Mouse (Mus musculus) urinary bladder, postnatal 36 days (tissue): Measurements from ENCODE around the gene Cdk17.
A peak's percentile ranks its signal among the peaks of the same experiment; 100 is the strongest.

Experiments
- DNase-seq, 2 experiments: peaks; one replicate each; pipeline ENCODE4 v3.0.0; 2022; ENCODE audit warnings: low spot score in 2 of 2, mixed read lengths in 1 of 2

The Cdk17 gene

GRCm38 (mm10) chr10:93282526-93282964 is 121.9 kb downstream of the Cdk17 start:
- DNase-seq, result no peak

DNA sequence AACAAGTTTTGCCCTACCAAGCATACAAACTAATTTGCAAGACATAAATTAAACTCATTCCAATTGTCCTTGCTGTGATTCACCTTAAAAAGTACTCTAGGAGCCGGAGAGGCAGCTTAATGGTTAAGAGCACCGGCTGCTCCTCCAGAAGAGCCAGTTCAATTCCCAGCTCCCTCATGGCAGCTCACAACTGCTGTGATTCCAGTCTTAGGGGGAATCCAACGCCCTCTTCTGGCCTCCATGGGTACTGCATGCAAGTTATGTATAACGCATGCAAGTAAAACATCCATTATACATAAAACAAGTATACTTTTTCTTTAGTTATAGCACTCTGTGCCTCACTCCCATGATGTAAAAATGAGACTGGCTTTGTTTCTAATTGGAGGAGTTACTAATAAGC is 122.6 kb downstream of the Cdk17 start:
- DNase-seq, result no peak

- DNase-seq, result no peak
Measured at GRCm38 (mm10) chr10:93285489-93285888, 124.8 kb downstream of the Cdk17 start.

DNA sequence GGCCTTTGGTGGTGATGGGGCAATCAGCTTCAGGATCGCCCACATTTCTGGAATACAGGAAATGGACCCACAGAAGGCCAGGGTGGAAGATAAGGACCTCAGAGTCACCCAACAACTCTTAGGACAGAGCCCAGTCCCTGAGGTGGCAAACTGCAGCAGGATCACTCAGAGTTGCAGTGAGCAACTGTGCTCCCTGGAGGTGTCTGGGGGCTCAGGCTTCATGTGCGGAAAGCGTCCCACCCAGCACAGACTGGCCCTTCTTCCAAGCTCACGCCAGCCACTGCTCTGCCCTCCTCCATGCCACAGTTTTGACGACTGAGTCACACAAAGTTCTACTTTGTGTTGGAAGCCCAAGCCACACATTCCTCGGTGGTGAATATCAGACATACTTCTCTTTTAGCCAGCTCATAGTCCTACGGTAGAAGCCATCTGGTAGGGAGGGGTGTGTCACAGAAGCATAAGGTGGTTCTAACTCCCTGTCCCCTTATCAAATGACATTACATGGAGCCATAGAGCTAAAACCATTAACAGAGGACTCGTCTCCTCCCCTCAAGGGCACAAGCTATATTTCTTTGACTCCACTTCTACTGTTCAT is 127.0 kb downstream of the Cdk17 start:
- DNase-seq, result no peak

DNA sequence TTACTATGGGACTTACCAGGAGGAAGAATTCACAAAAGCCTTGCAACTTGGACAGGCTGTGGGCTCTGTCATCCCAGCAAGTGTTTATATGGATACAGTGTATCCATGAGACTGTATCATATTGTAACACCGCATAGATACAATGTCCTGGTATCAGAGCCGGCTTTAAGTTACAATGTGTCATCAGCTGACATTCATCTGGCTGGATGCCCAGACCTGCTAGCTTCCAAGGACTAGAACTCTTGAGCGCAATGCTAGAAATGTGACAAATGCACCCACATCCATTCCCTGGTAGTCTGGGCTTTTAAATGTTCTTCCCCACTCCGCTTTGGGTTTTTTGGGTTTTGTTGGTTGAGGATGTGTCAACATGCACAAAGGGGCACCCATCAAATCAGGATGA is 127.7 kb downstream of the Cdk17 start:
- no peak for DNase-seq

GRCm38 (mm10) chr10:93289404-93289803 is 128.7 kb downstream of the Cdk17 start:
- no peak for DNase-seq

DNA sequence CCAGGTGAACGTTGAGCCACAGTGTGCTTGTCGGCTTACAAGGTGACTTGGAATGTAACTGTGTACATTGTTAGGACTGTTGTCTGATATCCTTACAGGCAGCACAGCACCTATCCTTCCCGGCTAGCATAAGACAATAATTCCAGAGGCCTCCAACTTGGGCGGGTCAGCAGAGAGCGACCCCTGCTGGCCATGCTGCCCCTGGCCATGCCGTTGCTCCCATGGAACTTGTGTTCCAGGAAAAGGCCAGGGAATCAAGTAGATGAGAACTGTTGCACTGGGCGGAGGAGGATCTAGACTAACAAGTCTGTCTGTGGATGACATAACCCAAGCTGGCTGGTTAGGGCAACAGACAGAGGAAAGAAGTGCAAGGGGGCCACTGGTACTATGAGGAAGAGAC is 130.7 kb downstream of the Cdk17 start:
- peak; percentile 39 to 58 for DNase-seq

- DNase-seq, result peak; percentile 68 to 83
Measured at GRCm38 (mm10) chr10:93291843-93292242, 131.2 kb downstream of the Cdk17 start.

DNA sequence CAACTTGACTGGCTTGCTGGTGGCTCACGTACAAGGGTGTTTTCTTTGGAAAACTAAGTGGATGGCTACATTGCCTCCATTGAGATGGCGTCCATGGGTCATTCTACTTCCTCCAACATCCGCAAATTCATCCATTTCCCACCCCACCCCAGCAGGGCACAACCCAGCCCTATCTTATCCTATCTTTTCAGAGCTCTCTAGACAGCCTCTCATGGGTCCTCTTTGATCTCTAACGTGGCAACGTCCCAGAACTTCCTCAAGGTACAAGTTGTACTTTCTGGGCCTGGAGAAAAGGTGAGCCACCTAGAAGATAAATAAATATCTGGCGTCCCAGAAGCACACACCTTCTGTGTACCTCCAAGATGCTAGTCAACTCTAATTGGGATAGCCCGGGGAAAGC is 132.9 kb downstream of the Cdk17 start:
- no peak for DNase-seq

- DNase-seq, result no peak
Measured at GRCm38 (mm10) chr10:93294547-93295219, 134.0 kb downstream of the Cdk17 start.

DNA sequence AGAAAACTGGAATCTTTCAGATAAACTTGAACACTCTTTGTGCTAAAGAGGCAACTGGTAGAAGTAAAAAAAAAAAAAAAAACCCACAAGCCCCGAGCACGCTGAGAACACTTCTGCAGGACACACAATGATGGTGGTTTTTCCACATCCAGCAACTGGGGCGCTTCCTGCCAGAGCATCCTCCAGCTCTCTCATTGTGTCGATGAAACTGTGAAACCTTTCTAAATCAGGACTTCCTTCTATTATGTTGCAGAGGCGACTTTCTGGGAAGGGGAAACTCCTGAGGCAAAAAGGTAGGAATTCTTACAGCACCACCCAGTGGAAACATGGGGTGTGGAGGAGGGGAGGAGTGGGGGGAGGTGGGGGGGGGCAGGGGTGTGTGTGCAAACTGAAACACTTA is 137.1 kb downstream of the Cdk17 start:
- no peak for DNase-seq

DNA sequence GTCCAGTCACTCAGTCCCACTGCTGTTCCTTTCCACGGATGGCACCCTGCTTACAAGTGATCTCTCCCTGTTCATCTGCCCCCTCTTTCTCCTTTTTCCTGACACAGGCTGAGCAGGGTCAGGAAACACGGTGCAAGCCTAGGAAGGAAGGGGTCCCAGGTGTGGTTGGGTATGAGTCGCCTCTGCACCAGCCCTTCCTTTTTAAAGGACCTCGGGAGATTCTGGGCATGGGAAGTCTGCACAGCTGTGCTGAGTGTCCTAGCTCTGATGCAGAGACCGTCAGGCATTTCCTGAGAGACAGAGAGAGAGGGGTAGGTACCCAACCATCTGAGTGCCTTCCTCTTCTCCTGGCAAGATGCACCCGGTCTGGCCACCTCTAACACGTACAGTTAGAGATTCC is 137.5 kb downstream of the Cdk17 start:
- DNase-seq, result no peak

DNA sequence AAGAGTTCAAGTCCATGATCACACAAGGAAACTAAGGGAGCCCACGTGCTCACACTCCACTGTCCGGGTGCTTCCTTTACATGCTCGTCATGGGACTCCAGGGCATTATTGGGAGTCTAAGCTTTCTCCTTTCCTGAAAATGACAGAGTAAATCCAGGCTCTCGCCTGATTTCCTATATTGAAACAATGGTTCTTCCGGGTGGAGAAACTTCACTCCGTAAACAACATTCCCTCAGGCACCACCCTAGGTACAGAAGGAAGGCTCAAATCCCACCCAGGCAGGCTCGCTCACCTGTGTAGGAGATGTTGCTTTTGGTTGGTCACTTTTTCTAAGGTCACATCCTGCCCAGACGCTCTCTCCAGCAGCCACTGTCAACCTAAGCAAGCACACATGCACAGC is 141.2 kb downstream of the Cdk17 start:
- no peak for DNase-seq

DNA sequence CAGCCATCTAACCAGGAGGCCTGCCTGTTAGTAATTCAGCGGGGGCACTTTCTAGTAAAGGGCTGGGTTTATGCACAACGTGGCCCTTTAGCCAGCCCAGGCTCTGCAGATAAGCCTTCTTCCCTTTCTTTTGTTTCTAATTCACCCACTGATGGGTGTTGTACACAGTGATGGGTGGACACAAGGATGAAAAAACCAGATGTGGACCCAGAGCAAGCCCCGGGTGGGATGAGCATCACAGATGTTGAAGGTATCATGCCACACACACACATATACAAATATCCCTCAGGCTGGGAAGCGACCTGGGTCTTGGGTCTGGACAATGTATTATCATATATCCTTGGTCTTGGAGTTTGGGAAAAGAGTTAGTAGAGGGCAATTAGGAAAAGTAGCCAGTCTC is 142.6 kb downstream of the Cdk17 start:
- DNase-seq, result no peak

GRCm38 (mm10) chr10:93305946-93306345 is 145.3 kb downstream of the Cdk17 start:
- DNase-seq, result no peak

DNA sequence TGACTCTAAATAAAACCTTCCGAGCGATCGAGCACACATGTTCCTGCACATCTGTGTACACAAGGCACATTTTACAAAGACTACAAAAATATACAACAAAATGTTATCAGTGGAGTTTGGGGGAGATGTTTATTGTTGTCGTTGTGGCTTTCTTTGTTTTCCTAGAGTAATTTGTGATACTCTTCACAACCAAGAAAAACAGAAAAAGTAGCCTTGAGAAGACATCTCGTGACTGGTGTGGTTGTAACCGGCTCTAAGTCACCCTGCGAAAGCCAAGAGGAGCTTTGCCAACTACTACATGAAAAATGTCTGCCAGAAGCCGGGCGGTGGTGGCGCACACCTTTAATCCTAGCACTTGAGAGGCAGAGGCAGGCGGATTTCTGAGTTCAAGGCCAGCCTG is 145.7 kb downstream of the Cdk17 start:
- DNase-seq, result no peak

- peak; percentile 33 to 47 for DNase-seq
Measured at GRCm38 (mm10) chr10:93309131-93309933, 148.7 kb downstream of the Cdk17 start.

DNA sequence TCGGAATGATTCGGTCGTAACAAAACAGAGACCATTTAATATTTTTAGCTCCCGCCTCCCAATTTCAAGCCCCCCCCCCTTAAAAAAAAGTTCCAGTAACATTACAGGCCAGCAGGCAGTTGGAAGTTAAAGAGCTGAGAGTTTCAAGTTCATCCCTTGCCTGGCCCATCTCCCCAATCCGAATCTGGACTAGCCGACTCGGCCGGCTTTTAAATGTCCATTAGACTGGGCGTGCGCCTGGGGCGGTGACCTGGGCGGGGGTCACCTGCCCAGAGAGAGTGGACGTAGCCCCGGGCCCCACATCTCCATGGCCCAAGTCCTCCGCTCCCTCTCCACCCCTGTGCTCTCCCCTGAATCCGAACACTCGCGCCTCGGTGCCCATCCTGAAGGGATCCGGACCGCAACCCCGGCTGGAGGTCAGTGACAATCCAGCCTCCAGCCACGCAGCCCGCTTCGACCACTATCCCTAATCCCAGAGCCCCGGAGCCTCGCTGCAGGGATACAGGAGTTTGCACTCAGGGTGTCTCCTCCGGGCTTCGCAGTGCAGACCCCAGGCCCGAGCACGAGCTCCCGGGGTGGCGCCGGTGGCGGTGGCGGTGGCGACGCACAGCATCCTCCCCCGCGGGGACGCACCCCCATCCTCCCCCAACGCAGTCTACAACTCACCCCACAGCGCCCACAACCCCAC is 149.4 kb downstream of the Cdk17 start:
- DNase-seq, result peak; percentile 21 to 36

GRCm38 (mm10) chr10:93310721-93311411 is 150.2 kb downstream of the Cdk17 start, which contains the start of gene Elk3:
TSS of gene Elk3 (minus strand) at chr10:93311135.
- DNase-seq, result peak; percentile 33 to 43

DNA sequence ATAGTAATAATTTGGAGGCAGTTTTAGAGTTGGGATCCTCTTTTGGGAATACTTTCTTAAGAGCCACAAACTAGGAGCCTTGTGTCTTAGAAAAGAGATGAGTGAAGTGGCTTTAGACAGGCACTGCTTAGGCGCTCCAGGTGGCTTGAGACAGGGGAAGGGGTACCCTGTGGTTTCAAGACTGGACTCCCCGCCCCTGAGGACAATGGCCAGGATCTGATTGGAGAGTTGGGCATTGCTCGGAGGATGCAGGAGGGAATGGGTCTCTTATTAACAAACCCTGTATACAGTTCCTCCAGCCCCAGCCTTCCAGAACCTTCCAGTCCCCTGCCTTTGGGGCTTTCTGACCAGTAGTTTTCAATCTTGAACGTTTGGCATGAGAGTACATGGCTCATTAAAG is 150.9 kb downstream of the Cdk17 start:
- no peak for DNase-seq
